Mouse (Mus musculus): Measurements from ENCODE around the gene Osbpl3. TPM values are rescaled to one million over a fixed set of nuclear protein-coding genes. Genes with fewer than 3 reads are reported as not detected.

The Osbpl3 gene
- polyA plus RNA-seq, 1 experiment, result 9.6 TPM

GRCm38 (mm10) chr6:50400234-50400633, 55.8 kb downstream of the Osbpl3 start:
- Histone ChIP-seq H3K27me3 (ENCODE audit: control insufficient read depth, insufficient read depth, low read length) (no peaks in the 10 kb centered on the region), H3K27ac (ENCODE audit: insufficient read depth, low read length) (no peak overlapping the region), H3K4me3 (replicated peaks; ENCODE audit: insufficient read depth, low read depth, low read length) (no peak overlapping the region), H3K4me1 (ENCODE audit: control insufficient read depth, insufficient read depth, low read length) (peaks cover 34% of the 10 kb centered on the region)
- no peak for TF ChIP-seq POLR2A (IDR thresholded peaks at IDR 0.05; ENCODE audit: borderline replicate concordance, insufficient read depth, low read length)
- TF ChIP-seq CTCF (IDR thresholded peaks at IDR 0.05; ENCODE audit: borderline replicate concordance, insufficient read depth, low read depth, low read length), result no peak
- DNase-seq, result peak in 1 of 2 experiments; percentile 61
- 46% methylated on average over 6 of the region's 6 CpGs for WGBS

GRCm38 (mm10) chr6:50399427-50400195, 56.4 kb downstream of the Osbpl3 start:
- Histone ChIP-seq H3K4me3 (replicated peaks; ENCODE audit: insufficient read depth, low read depth, low read length) (no peak overlapping the region), H3K27me3 (ENCODE audit: control insufficient read depth, insufficient read depth, low read length) (no peaks in the 10 kb centered on the region), H3K4me1 (ENCODE audit: control insufficient read depth, insufficient read depth, low read length) (peaks cover 34% of the 10 kb centered on the region), H3K27ac (ENCODE audit: insufficient read depth, low read length) (no peak overlapping the region)
- WGBS, result 62% methylated on average over 7 of the region's 7 CpGs
- TF ChIP-seq CTCF (IDR thresholded peaks at IDR 0.05; ENCODE audit: borderline replicate concordance, insufficient read depth, low read depth, low read length), result no peak
- TF ChIP-seq POLR2A (IDR thresholded peaks at IDR 0.05; ENCODE audit: borderline replicate concordance, insufficient read depth, low read length), result no peak
- DNase-seq, result no peak

- Histone ChIP-seq H3K27ac (ENCODE audit: insufficient read depth, low read length) (no peak overlapping the region), H3K4me1 (ENCODE audit: control insufficient read depth, insufficient read depth, low read length) (peaks cover 38% of the 10 kb centered on the region), H3K27me3 (ENCODE audit: control insufficient read depth, insufficient read depth, low read length) (no peaks in the 10 kb centered on the region), H3K4me3 (replicated peaks; ENCODE audit: insufficient read depth, low read depth, low read length) (no peak overlapping the region)
- no peak for DNase-seq
- TF ChIP-seq POLR2A (IDR thresholded peaks at IDR 0.05; ENCODE audit: borderline replicate concordance, insufficient read depth, low read length), result no peak
- no peak for TF ChIP-seq CTCF (IDR thresholded peaks at IDR 0.05; ENCODE audit: borderline replicate concordance, insufficient read depth, low read depth, low read length)
- WGBS, result 97% methylated on average over 6 of the region's 6 CpGs
Observed at GRCm38 (mm10) chr6:50398324-50398723, 57.7 kb downstream of the Osbpl3 start.

GRCm38 (mm10) chr6:50397116-50397515, 58.9 kb downstream of the Osbpl3 start:
- 76% methylated on average over 5 of the region's 5 CpGs for WGBS
- H3K4me1 ChIP-seq (ENCODE audit: control insufficient read depth, insufficient read depth, low read length), result peaks cover 38% of the 10 kb centered on the region

GRCm38 (mm10) chr6:50395641-50396312, 60.2 kb downstream of the Osbpl3 start:
- TF ChIP-seq POLR2A (IDR thresholded peaks at IDR 0.05; ENCODE audit: borderline replicate concordance, insufficient read depth, low read length), result no peak
- TF ChIP-seq CTCF (IDR thresholded peaks at IDR 0.05; ENCODE audit: borderline replicate concordance, insufficient read depth, low read depth, low read length), result no peak
- no peaks in the 10 kb centered on the region for H3K27me3 ChIP-seq (ENCODE audit: control insufficient read depth, insufficient read depth, low read length)
- peaks cover 38% of the 10 kb centered on the region for H3K4me1 ChIP-seq (ENCODE audit: control insufficient read depth, insufficient read depth, low read length)
- H3K27ac ChIP-seq (ENCODE audit: insufficient read depth, low read length), result peak overlapping the region; percentile 87
- DNase-seq, result peak; percentile 81 to 91
- H3K4me3 ChIP-seq (replicated peaks; ENCODE audit: insufficient read depth, low read depth, low read length), result no peak overlapping the region
- 18% methylated on average over 7 of the region's 7 CpGs for WGBS

More at GRCm38 (mm10) chr6:50397116-50397515, 58.9 kb downstream of the Osbpl3 start:
- Histone ChIP-seq H3K4me3 (replicated peaks; ENCODE audit: insufficient read depth, low read depth, low read length) (no peak overlapping the region), H3K27me3 (ENCODE audit: control insufficient read depth, insufficient read depth, low read length) (no peaks in the 10 kb centered on the region), H3K27ac (ENCODE audit: insufficient read depth, low read length) (no peak overlapping the region)
- no peak for DNase-seq
- TF ChIP-seq CTCF (IDR thresholded peaks at IDR 0.05; ENCODE audit: borderline replicate concordance, insufficient read depth, low read depth, low read length) (no peak), POLR2A (IDR thresholded peaks at IDR 0.05; ENCODE audit: borderline replicate concordance, insufficient read depth, low read length) (no peak)

GRCm38 (mm10) chr6:50394432-50394831, 61.6 kb downstream of the Osbpl3 start:
- Histone ChIP-seq H3K27me3 (ENCODE audit: control insufficient read depth, insufficient read depth, low read length) (no peaks in the 10 kb centered on the region), H3K4me1 (ENCODE audit: control insufficient read depth, insufficient read depth, low read length) (peaks cover 34% of the 10 kb centered on the region), H3K27ac (ENCODE audit: insufficient read depth, low read length) (0 out of 2 replicates have a peak overlapping the region, but pooled peaks have one; percentile 7), H3K4me3 (replicated peaks; ENCODE audit: insufficient read depth, low read depth, low read length) (no peak overlapping the region)
- DNase-seq, result peak; percentile 55 to 68
- 40% methylated on average over 3 of the region's 3 CpGs for WGBS
- TF ChIP-seq CTCF (IDR thresholded peaks at IDR 0.05; ENCODE audit: borderline replicate concordance, insufficient read depth, low read depth, low read length) (no peak), POLR2A (IDR thresholded peaks at IDR 0.05; ENCODE audit: borderline replicate concordance, insufficient read depth, low read length) (no peak)

- TF ChIP-seq POLR2A (IDR thresholded peaks at IDR 0.05; ENCODE audit: borderline replicate concordance, insufficient read depth, low read length) (no peak), CTCF (IDR thresholded peaks at IDR 0.05; ENCODE audit: borderline replicate concordance, insufficient read depth, low read depth, low read length) (no peak)
- no peak for DNase-seq
- Histone ChIP-seq H3K27ac (ENCODE audit: insufficient read depth, low read length) (no peak overlapping the region), H3K4me1 (ENCODE audit: control insufficient read depth, insufficient read depth, low read length) (peaks cover 34% of the 10 kb centered on the region), H3K4me3 (replicated peaks; ENCODE audit: insufficient read depth, low read depth, low read length) (no peak overlapping the region), H3K27me3 (ENCODE audit: control insufficient read depth, insufficient read depth, low read length) (no peaks in the 10 kb centered on the region)
- whole genome bisulfite sequencing, result 94% methylated on average over 8 of the region's 8 CpGs
Observed at GRCm38 (mm10) chr6:50393960-50394359, 62.0 kb downstream of the Osbpl3 start.
